Mouse (Mus musculus) lung, embryonic 16.5 days (tissue): ENCODE data around the gene Hpd. TPM values are rescaled to one million over a fixed set of nuclear protein-coding genes. Genes with fewer than 3 reads are reported as not detected.
A peak's percentile ranks its signal among the peaks of the same experiment; 100 is the strongest.

ENCODE experiments used
- ATAC-seq: fragments of 200-750 bp; cut with Nextera tagmentation; 2 replicates; pipeline ENCODE4 v1.8.0; 2017; ENCODE audit warnings: low read depth, mild to moderate bottlenecking, moderate library complexity
- H3K27ac ChIP-seq: fragments of 300-500 bp; sonication (generic); 2 replicates; pipeline ENCODE4 v1.5.1; 2014; ENCODE audit warnings: mild to moderate bottlenecking, control low read depth, low read length
- H3K27me3 ChIP-seq: fragments of 300-500 bp; sonication (generic); 2 replicates; pipeline ENCODE4 v1.6.1; 2014; ENCODE audit warnings: low read depth, low read length, mixed read lengths; ENCODE audit not compliant: control insufficient read depth, insufficient read depth
- H3K36me3 ChIP-seq: fragments of 300-500 bp; sonication (generic); 2 replicates; pipeline ENCODE4 v1.6.1; 2014; ENCODE audit warnings: low read length; ENCODE audit not compliant: control insufficient read depth, insufficient read depth
- H3K4me1 ChIP-seq: fragments of 300-500 bp; sonication (generic); replicated peaks from 2 replicates; pipeline ENCODE4 v1.6.1; 2014; ENCODE audit warnings: low read length, mixed read lengths; ENCODE audit not compliant: control insufficient read depth, insufficient read depth
- H3K4me2 ChIP-seq: fragments of 300-500 bp; sonication (generic); 2 replicates; pipeline ENCODE4 v1.6.1; 2014; ENCODE audit warnings: low read depth, low read length, control low read depth
- H3K4me3 ChIP-seq: fragments of 300-500 bp; sonication (generic); 2 replicates; pipeline ENCODE4 v1.5.1; 2014; ENCODE audit warnings: mild to moderate bottlenecking, low read length, control low read depth
- H3K9ac ChIP-seq: fragments of 300-500 bp; sonication (generic); 2 replicates; pipeline ENCODE4 v1.6.1; 2014; ENCODE audit warnings: low read length, control low read depth
- H3K9me3 ChIP-seq: fragments of 300-500 bp; sonication (generic); 2 replicates; pipeline ENCODE4 v1.6.1; 2016; ENCODE audit warnings: low read length; ENCODE audit not compliant: control insufficient read depth
- WGBS: fragments of 180-500 bp; shearing (Covaris S2); extraction: QIAGEN DNeasy Blood & Tissue Kit; methylation state at CpG from one replicate; pipeline ENCODE4 v1.1.7; 2014; 5-methylcytosine and 5-hydroxymethylcytosine counted together
- polyA plus RNA-seq: library from polyadenylated mRNA; unstranded; fragments of >200 nt; fragmentation: Nextera tagmentation; extraction: Ambion mirVana; gene quantifications from 2 replicates; pipeline ENCODE4 v1.2.1, GENCODE M21; 2015

The Hpd gene
- polyA plus RNA-seq, 1 experiment from 2014 or later, result 0.18 TPM

- Histone ChIP-seq H3K9me3 (no peaks in the 10 kb centered on the region), H3K27me3 (no peaks in the 10 kb centered on the region), H3K36me3 (no peaks in the 10 kb centered on the region), H3K4me3 (peak overlapping the region; percentile 69), H3K4me1 (peaks cover 44% of the 10 kb centered on the region), H3K27ac (peak overlapping the region; percentile 100), H3K4me2 (peak overlapping the region; percentile 99), H3K9ac (peak overlapping the region; percentile 99)
- WGBS, result under 1% methylated on average over 39 of the region's 39 CpGs
- 0 out of 2 replicates have a peak, but pooled peaks have one; percentile 2 for ATAC-seq
Measured at GRCm38 (mm10) chr5:123138953-123139721, 43.4 kb downstream of the Hpd start.

GRCm38 (mm10) chr5:123138230-123138911 lies 44.2 kb downstream of the Hpd start:
- 0% methylated on average over 26 of the region's 40 CpGs for WGBS
- H3K4me3 ChIP-seq, result peak overlapping the region; percentile 69
- peak; percentile 32 for ATAC-seq
- peak overlapping the region; percentile 99 for H3K4me2 ChIP-seq
- no peaks in the 10 kb centered on the region for H3K36me3 ChIP-seq
- H3K9ac ChIP-seq, result peak overlapping the region; percentile 99
- H3K4me1 ChIP-seq, result peaks cover 47% of the 10 kb centered on the region
- H3K27me3 ChIP-seq, result no peaks in the 10 kb centered on the region
- no peaks in the 10 kb centered on the region for H3K9me3 ChIP-seq
- peak overlapping the region; percentile 100 for H3K27ac ChIP-seq

GRCm38 (mm10) chr5:123137910-123138229 lies 44.7 kb downstream of the Hpd start:
- no peaks in the 10 kb centered on the region for H3K27me3 ChIP-seq
- peak overlapping the region; percentile 100 for H3K27ac ChIP-seq
- no peak for ATAC-seq
- peak overlapping the region; percentile 99 for H3K4me2 ChIP-seq
- peak overlapping the region; percentile 69 for H3K4me3 ChIP-seq
- no peaks in the 10 kb centered on the region for H3K9me3 ChIP-seq
- peaks cover 50% of the 10 kb centered on the region for H3K4me1 ChIP-seq
- H3K9ac ChIP-seq, result peak overlapping the region; percentile 99
- WGBS, result 5% methylated on average over 6 of the region's 6 CpGs
- no peaks in the 10 kb centered on the region for H3K36me3 ChIP-seq

GRCm38 (mm10) chr5:123137044-123137909 lies 45.2 kb downstream of the Hpd start:
- peak; percentile 15; the same call in 1 of the 2 replicates for ATAC-seq
- no peaks in the 10 kb centered on the region for H3K27me3 ChIP-seq
- peak overlapping the region; percentile 69 for H3K4me3 ChIP-seq
- H3K4me2 ChIP-seq, result peak overlapping the region; percentile 99
- H3K9ac ChIP-seq, result peak overlapping the region; percentile 99
- H3K4me1 ChIP-seq, result peaks cover 56% of the 10 kb centered on the region
- no peaks in the 10 kb centered on the region for H3K36me3 ChIP-seq
- peak overlapping the region; percentile 100 for H3K27ac ChIP-seq
- 4% methylated on average over 20 of the region's 20 CpGs for WGBS
- no peaks in the 10 kb centered on the region for H3K9me3 ChIP-seq

- Histone ChIP-seq H3K27ac (peak overlapping the region; percentile 100), H3K9me3 (no peaks in the 10 kb centered on the region), H3K27me3 (no peaks in the 10 kb centered on the region), H3K9ac (peak overlapping the region; percentile 99), H3K4me1 (peaks cover 63% of the 10 kb centered on the region), H3K4me3 (peak overlapping the region; percentile 69), H3K36me3 (no peaks in the 10 kb centered on the region), H3K4me2 (peak overlapping the region; percentile 99)
- ATAC-seq, result peak; percentile 57
- 5% methylated on average over 13 of the region's 13 CpGs for WGBS
Measured at GRCm38 (mm10) chr5:123136361-123137043, 46.0 kb downstream of the Hpd start.

- H3K4me1 ChIP-seq, result peaks cover 63% of the 10 kb centered on the region
- no peaks in the 10 kb centered on the region for H3K27me3 ChIP-seq
- 3% methylated on average over 30 of the region's 30 CpGs for WGBS
- peak overlapping the region; percentile 99 for H3K9ac ChIP-seq
- peak overlapping the region; percentile 100 for H3K27ac ChIP-seq
- H3K4me2 ChIP-seq, result peak overlapping the region; percentile 99
- ATAC-seq, result peak; percentile 21
- H3K4me3 ChIP-seq, result peak overlapping the region; percentile 69
- H3K36me3 ChIP-seq, result no peaks in the 10 kb centered on the region
- H3K9me3 ChIP-seq, result no peaks in the 10 kb centered on the region
Measured at GRCm38 (mm10) chr5:123135471-123136360, 46.8 kb downstream of the Hpd start.

GRCm38 (mm10) chr5:123134875-123135382 lies 47.6 kb downstream of the Hpd start:
- peak overlapping the region; percentile 69 for H3K4me3 ChIP-seq
- peaks cover 63% of the 10 kb centered on the region for H3K4me1 ChIP-seq
- peak overlapping the region; percentile 99 for H3K9ac ChIP-seq
- no peaks in the 10 kb centered on the region for H3K36me3 ChIP-seq
- H3K4me2 ChIP-seq, result peak overlapping the region; percentile 99
- H3K27me3 ChIP-seq, result no peaks in the 10 kb centered on the region
- WGBS, result 17% methylated on average over 8 of the region's 8 CpGs
- no peaks in the 10 kb centered on the region for H3K9me3 ChIP-seq
- H3K27ac ChIP-seq, result peak overlapping the region; percentile 100
- ATAC-seq, result no peak
